Mouse (Mus musculus) embryonic facial prominence, embryonic 15.5 days (tissue): ENCODE measurements around the gene Rho. TPM values are rescaled to one million over a fixed set of nuclear protein-coding genes. Genes with fewer than 3 reads are reported as not detected.
A peak's percentile ranks its signal among the peaks of the same experiment; 100 is the strongest.

Source experiments
- ATAC-seq: fragments of 200-750 bp; cut with Nextera tagmentation; 2 replicates; pipeline ENCODE4 v1.8.0; 2017; ENCODE audit warnings: low read depth, moderate TSS enrichment; ENCODE audit not compliant: insufficient number of reproducible peaks, low FRiP score, low TSS enrichment
- H3K27ac ChIP-seq: fragments of 300-500 bp; sonication (generic); replicated peaks from 2 replicates; pipeline ENCODE4 v1.5.1; 2015; ENCODE audit warnings: mild to moderate bottlenecking, inconsistent platforms
- H3K27me3 ChIP-seq: fragments of 300-500 bp; sonication (generic); 2 replicates; pipeline ENCODE4 v1.6.1; 2015; ENCODE audit warnings: inconsistent platforms
- H3K36me3 ChIP-seq: fragments of 300-500 bp; sonication (generic); 2 replicates; pipeline ENCODE4 v1.6.1; 2015; ENCODE audit warnings: mild to moderate bottlenecking, inconsistent platforms
- H3K4me1 ChIP-seq: fragments of 300-500 bp; sonication (generic); 2 replicates; pipeline ENCODE4 v1.6.1; 2015; ENCODE audit warnings: inconsistent platforms
- H3K4me2 ChIP-seq: fragments of 300-500 bp; sonication (generic); replicated peaks from 2 replicates; pipeline ENCODE4 v1.6.1; 2015; ENCODE audit warnings: mild to moderate bottlenecking, inconsistent platforms
- H3K4me3 ChIP-seq: fragments of 300-500 bp; sonication (generic); replicated peaks from 2 replicates; pipeline ENCODE4 v1.5.1; 2015; ENCODE audit warnings: mild to moderate bottlenecking, inconsistent platforms
- H3K9ac ChIP-seq: fragments of 300-500 bp; sonication (generic); 2 replicates; pipeline ENCODE4 v1.6.1; 2015; ENCODE audit warnings: inconsistent platforms
- H3K9me3 ChIP-seq: fragments of 300-500 bp; sonication (generic); replicated peaks from 2 replicates; pipeline ENCODE4 v1.6.1; 2016; ENCODE audit warnings: inconsistent platforms
- WGBS: fragments of 180-500 bp; shearing (Covaris S2); methylation state at CpG from one replicate; pipeline ENCODE4 v1.1.7; 2015; 5-methylcytosine and 5-hydroxymethylcytosine counted together
- polyA plus RNA-seq: library from polyadenylated mRNA; unstranded; fragments of >200 nt; fragmentation: Nextera tagmentation; extraction: Ambion mirVana; gene quantifications from 2 replicates; pipeline ENCODE4 v1.2.1, GENCODE M21; 2015

Gene Rho
- polyA plus RNA-seq, 1 experiment from 2014 or later, result 0.53 TPM

DNA sequence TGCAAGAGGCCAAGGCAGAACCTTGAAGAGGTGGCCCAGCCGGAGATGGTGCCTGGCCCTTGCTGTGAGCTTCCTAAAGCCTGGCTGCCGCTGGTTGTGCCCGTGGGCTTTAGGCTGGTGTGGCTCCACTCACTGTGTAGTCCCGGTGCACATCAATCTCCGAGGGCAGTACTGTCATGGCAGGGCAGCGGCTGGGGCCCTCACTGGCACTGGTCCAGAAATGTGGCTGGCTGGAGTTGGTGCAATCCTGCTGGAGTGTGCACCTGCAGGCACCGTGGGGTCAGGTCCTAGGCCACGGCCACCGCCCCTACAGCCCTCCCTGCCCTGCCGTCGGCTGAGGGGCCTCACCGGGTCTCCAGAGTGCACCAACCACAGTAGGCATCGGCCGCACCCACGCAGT lies 46.3 kb downstream of the Rho start:
- Histone ChIP-seq H3K27me3 (no peaks in the 10 kb centered on the region), H3K36me3 (peaks cover 15% of the 10 kb centered on the region; the same call in 1 of the 2 replicates), H3K4me3 (no peak overlapping the region), H3K9me3 (no peaks in the 10 kb centered on the region), H3K4me1 (peaks cover 37% of the 10 kb centered on the region), H3K4me2 (no peak overlapping the region), H3K9ac (no peak overlapping the region), H3K27ac (no peak overlapping the region)
- ATAC-seq, result no peak
- 88% methylated on average over 15 of the region's 15 CpGs for WGBS

DNA sequence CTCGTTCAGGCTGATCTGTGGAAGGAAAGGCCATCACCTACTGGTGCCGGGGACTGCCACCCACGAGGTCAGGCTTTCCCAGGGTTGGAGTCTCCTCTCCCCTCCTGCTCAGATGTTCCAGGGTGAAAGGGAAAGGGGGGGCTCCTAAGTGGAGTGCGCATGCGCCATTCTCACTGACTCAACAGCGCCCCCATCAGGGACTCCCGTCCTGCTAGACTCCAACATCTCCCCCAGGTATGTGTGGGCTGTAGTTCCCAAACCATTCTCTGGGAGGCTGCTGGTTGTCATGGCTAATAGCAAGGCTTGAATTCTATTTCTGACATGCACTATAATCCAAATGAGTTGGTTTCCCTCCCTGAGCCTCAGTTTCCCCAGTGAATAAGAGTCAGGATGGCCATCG lies 47.0 kb downstream of the Rho start:
- Histone ChIP-seq H3K36me3 (peaks cover 15% of the 10 kb centered on the region; the same call in 1 of the 2 replicates), H3K27ac (no peak overlapping the region), H3K9ac (no peak overlapping the region), H3K9me3 (no peaks in the 10 kb centered on the region), H3K4me2 (no peak overlapping the region), H3K4me1 (peaks cover 38% of the 10 kb centered on the region), H3K27me3 (no peaks in the 10 kb centered on the region), H3K4me3 (no peak overlapping the region)
- WGBS, result 56% methylated on average over 8 of the region's 8 CpGs
- ATAC-seq, result no peak

DNA sequence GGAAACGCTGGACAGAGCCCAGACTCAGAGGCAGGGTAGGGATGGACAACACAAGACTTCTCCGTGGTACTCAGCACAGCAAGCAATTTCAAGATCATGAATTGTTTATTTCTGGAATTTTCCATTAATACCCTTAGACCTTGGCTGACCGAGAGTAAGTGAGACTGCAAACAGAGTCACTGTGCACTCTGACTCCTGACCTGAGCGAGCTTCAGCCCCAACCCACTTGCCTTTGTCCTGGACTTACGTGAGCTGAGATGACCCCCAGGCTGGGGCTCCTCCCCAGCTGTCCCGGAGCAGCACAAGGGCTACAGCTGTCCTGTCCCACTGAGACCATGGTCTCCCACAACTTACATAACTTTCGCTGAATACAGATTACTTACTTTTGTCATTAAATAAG lies 51.3 kb downstream of the Rho start:
- ATAC-seq, result no peak
- Histone ChIP-seq H3K4me2 (0 out of 2 replicates have a peak overlapping the region, but pooled peaks have one; percentile 9), H3K27ac (peak overlapping the region; percentile 77), H3K9me3 (no peaks in the 10 kb centered on the region), H3K4me3 (no peak overlapping the region), H3K9ac (no peak overlapping the region), H3K36me3 (peaks cover 4% of the 10 kb centered on the region; the same call in 1 of the 2 replicates), H3K4me1 (peaks cover 57% of the 10 kb centered on the region), H3K27me3 (no peaks in the 10 kb centered on the region)
- WGBS, result 61% methylated on average over 7 of the region's 7 CpGs

DNA sequence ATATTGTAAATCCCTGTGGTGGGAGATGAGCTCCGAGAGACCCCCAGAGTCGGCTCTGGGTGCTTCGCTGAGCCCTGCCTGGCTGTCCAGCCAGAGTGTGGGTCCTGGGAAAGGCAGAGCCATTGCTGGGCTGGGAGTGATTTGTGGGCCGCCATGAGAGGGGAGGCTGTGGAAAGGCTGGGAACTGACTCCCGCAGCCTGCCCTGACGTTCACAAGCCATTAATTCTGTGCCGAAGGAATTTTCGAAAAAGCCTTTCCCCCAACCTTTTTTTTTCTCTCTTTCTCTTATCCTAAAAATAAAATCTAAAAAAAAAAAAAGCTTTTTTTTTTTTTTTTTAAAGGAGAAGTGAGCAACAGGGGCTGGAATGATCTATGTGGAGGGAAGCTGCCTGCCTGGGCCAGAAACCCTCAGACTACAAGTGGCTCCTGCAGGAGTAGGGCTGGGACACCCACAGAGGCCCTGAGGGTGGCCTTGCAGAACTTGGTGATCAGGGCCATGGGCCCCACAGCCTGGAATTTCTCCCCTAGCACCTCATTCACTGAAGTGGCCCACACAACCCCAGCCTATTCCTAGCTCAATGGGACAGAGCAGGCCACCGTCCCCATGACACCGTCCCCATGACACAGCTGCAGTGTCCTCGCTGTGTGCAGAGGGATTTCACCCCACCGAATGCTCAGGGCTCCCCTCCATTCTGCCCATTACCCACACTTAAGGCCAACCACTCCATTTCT lies 51.9 kb downstream of the Rho start:
- WGBS, result 51% methylated on average over 12 of the region's 12 CpGs
- ATAC-seq, result no peak
- Histone ChIP-seq H3K27ac (peak overlapping the region; percentile 77), H3K9ac (peak overlapping the region; percentile 18; the same call in 1 of the 2 replicates), H3K4me3 (no peak overlapping the region), H3K27me3 (no peaks in the 10 kb centered on the region), H3K4me1 (peaks cover 59% of the 10 kb centered on the region), H3K36me3 (peaks cover 4% of the 10 kb centered on the region; the same call in 1 of the 2 replicates), H3K4me2 (0 out of 2 replicates have a peak overlapping the region, but pooled peaks have one; percentile 9), H3K9me3 (no peaks in the 10 kb centered on the region)

DNA sequence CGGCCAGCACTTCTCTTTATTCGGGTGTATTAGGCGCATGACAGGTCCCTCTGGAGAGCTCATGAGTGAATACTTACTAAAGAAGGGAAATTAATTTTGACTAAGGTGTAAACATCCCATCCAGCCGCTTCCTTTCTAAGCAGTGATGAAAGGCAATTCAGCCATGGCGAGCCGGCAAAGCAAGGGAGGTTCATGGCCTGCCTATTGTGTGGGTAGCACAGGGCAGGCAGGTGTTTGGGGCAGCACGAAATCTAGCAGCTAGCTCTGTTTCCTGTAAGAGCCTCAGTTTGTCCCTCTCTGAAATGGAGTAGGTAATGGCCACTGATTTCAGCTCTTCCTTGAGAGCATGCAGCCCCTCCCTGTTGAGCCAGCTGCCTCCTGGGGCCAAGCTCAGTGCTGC lies 53.0 kb downstream of the Rho start:
- Histone ChIP-seq H3K4me2 (no peak overlapping the region), H3K27me3 (no peaks in the 10 kb centered on the region), H3K9ac (no peak overlapping the region), H3K36me3 (peaks cover 4% of the 10 kb centered on the region; the same call in 1 of the 2 replicates), H3K4me1 (peaks cover 66% of the 10 kb centered on the region), H3K9me3 (no peaks in the 10 kb centered on the region), H3K27ac (peak overlapping the region; percentile 34; the same call in 1 of the 2 replicates), H3K4me3 (no peak overlapping the region)
- 67% methylated on average over 7 of the region's 7 CpGs for WGBS
- ATAC-seq, result no peak

DNA sequence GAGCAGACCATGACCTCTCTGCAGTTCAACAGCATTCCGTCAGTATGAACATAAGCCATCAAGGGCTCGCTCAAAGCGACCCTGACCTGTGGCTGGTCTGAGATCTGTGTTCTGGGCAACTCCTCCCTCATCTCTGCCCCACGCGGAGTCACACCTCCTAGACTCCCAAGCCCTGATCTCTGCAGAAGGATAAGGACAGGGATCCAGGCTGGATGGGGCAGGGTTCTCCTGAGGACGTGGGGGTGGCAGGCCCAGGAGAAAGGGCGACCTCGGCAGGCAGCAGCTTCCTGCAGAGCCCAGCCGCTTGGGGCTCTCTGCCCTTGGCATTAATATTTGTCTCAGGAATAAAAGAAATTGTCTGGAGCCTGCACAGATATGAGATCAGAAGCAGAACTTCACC lies 54.1 kb downstream of the Rho start:
- H3K36me3 ChIP-seq, result no peaks in the 10 kb centered on the region
- peaks cover 3% of the 10 kb centered on the region; the same call in 1 of the 2 replicates for H3K27me3 ChIP-seq
- no peak overlapping the region for H3K4me2 ChIP-seq
- ATAC-seq, result no peak
- H3K4me1 ChIP-seq, result peaks cover 70% of the 10 kb centered on the region
- H3K9me3 ChIP-seq, result no peaks in the 10 kb centered on the region
- no peak overlapping the region for H3K9ac ChIP-seq
- no peak overlapping the region for H3K4me3 ChIP-seq
- WGBS, result 56% methylated on average over 9 of the region's 9 CpGs
- H3K27ac ChIP-seq, result peak overlapping the region; percentile 63; the same call in 1 of the 2 replicates

DNA sequence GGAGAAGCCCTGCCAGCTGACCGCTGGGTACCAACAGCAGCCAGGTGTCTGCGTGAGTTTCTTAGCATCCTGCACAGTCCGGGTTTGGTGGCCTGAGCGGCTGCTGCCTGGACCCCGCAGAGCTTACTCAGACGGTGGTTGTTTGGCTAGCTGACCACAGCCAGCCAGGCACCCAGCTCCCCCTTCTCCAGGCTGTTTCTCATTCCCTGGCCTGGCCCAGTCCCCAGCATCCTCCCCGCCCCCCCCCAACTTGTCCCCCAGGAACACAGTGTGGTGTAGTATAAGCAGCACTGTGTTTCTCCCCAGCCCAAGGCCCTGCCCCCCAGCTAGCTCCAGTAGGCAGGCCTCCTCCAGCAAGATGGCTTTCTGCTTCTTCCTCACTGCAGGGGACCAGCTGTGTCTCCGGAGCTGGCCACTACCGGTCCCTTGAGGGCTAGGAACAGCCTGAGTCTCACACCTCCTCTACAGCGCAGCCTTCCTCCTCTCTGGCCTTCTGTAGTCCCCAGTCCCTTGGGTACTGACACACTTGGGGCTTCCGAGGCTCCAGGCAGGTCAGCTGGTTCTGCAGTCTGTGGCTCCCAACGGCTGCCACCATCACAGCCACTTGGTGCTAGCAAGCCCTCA lies 55.0 kb downstream of the Rho start:
- Histone ChIP-seq H3K9ac (0 out of 2 replicates have a peak overlapping the region, but pooled peaks have one; percentile 18), H3K27ac (0 out of 2 replicates have a peak overlapping the region, but pooled peaks have one; percentile 8), H3K4me1 (peaks cover 79% of the 10 kb centered on the region), H3K4me2 (0 out of 2 replicates have a peak overlapping the region, but pooled peaks have one; percentile 6), H3K4me3 (no peak overlapping the region), H3K9me3 (no peaks in the 10 kb centered on the region), H3K27me3 (peaks cover 4% of the 10 kb centered on the region; the same call in 1 of the 2 replicates), H3K36me3 (no peaks in the 10 kb centered on the region)
- 48% methylated on average over 12 of the region's 12 CpGs for WGBS
- peak; percentile 30; the same call in 1 of the 2 replicates for ATAC-seq

DNA sequence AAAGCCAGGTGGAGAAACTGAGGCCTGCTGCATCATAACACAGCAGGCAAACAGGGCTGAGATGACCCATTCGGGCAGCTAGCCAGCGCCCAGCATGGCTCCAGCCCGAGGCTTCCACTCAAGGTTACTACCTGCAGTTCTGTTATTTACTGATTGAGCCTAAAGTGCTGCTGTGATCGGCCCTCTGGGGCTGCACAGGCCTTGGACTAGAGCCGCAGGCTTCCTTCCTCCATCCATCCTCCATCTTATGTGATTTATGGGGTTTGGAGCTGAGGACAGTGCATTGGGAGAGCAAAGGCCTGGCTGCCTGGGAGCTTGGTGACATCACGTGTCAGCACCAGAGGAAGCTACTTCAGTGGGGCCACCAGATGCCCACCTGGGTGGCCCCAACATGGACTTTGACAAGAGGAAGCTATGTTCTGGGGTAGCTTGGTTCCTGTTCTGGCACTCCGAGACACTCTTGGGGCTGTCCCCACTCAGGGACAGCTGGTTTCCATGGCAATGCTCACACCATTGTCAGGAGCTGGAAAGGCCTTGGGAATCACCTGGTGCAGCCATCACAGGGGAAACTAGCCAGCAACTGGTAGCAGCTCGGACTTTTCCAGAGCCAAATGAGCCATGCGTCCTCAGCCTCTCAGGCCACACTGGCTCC lies 55.7 kb downstream of the Rho start:
- H3K9ac ChIP-seq, result no peak overlapping the region
- H3K4me2 ChIP-seq, result no peak overlapping the region
- H3K4me1 ChIP-seq, result peaks cover 82% of the 10 kb centered on the region
- no peaks in the 10 kb centered on the region for H3K36me3 ChIP-seq
- peaks cover 4% of the 10 kb centered on the region; the same call in 1 of the 2 replicates for H3K27me3 ChIP-seq
- 62% methylated on average over 9 of the region's 9 CpGs for WGBS
- 0 out of 2 replicates have a peak overlapping the region, but pooled peaks have one; percentile 8 for H3K27ac ChIP-seq
- ATAC-seq, result no peak
- no peak overlapping the region for H3K4me3 ChIP-seq
- H3K9me3 ChIP-seq, result no peaks in the 10 kb centered on the region

DNA sequence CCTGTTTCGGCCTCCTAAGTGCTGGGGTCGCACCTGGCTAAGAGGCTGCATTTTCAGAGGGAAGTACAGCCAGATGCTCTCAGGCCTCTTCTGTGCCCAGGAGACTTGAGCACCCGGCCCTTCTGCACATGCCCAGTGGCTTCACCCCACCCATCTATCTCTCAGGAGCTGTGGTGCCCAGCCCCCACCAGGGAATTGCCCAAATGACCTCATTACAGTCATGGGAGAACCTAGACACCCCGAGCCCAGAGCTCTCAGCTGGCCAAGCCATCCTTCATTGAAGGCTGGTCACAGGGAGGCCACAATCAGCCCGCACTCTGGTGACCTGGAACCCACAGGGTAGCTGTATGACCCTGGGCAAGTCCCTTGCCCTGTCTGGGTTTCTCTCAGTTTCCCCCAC lies 57.5 kb downstream of the Rho start:
- H3K9ac ChIP-seq, result no peak overlapping the region
- H3K4me2 ChIP-seq, result 0 out of 2 replicates have a peak overlapping the region, but pooled peaks have one; percentile 12
- H3K4me3 ChIP-seq, result no peak overlapping the region
- H3K9me3 ChIP-seq, result no peaks in the 10 kb centered on the region
- H3K4me1 ChIP-seq, result peaks cover 88% of the 10 kb centered on the region
- no peak overlapping the region for H3K27ac ChIP-seq
- no peaks in the 10 kb centered on the region for H3K36me3 ChIP-seq
- peaks cover 17% of the 10 kb centered on the region for H3K27me3 ChIP-seq
- no peak for ATAC-seq
- 76% methylated on average over 5 of the region's 5 CpGs for WGBS

DNA sequence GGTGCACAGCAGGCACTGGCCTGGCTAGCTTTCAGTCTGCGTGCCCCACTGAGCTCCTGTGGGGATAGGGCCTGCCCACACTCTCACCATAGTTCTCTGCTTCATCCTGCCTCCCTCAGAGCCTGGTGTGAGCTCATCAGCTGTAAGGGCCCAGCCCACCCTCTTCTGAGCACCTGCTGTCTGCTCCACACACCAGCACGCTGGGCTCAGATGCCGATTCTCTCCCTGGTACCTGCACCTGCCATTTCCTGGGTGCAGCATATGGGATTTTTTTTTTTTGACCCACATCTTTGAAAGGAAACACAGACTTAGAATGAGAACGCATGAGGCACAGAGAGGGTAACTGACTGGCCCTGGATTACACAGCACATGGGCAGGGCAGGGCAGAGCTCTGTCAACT lies 58.1 kb downstream of the Rho start:
- H3K27ac ChIP-seq, result no peak overlapping the region
- no peaks in the 10 kb centered on the region for H3K36me3 ChIP-seq
- H3K4me3 ChIP-seq, result 0 out of 2 replicates have a peak overlapping the region, but pooled peaks have one; percentile 65
- no peaks in the 10 kb centered on the region for H3K9me3 ChIP-seq
- no peak overlapping the region for H3K9ac ChIP-seq
- H3K27me3 ChIP-seq, result peaks cover 17% of the 10 kb centered on the region
- no peak for ATAC-seq
- 0 out of 2 replicates have a peak overlapping the region, but pooled peaks have one; percentile 12 for H3K4me2 ChIP-seq
- peaks cover 88% of the 10 kb centered on the region for H3K4me1 ChIP-seq
- 67% methylated on average over 4 of the region's 4 CpGs for WGBS
